Mouse (Mus musculus) right cerebral cortex, postnatal 10 days (tissue): ENCODE results near the gene Hap1.

Experiments used
- DNase-seq, 2 experiments: peaks; one replicate each; pipeline ENCODE4 v3.0.0; 2021; ENCODE audit warnings: low spot score in 2 of 2

Hap1 gene

DNA sequence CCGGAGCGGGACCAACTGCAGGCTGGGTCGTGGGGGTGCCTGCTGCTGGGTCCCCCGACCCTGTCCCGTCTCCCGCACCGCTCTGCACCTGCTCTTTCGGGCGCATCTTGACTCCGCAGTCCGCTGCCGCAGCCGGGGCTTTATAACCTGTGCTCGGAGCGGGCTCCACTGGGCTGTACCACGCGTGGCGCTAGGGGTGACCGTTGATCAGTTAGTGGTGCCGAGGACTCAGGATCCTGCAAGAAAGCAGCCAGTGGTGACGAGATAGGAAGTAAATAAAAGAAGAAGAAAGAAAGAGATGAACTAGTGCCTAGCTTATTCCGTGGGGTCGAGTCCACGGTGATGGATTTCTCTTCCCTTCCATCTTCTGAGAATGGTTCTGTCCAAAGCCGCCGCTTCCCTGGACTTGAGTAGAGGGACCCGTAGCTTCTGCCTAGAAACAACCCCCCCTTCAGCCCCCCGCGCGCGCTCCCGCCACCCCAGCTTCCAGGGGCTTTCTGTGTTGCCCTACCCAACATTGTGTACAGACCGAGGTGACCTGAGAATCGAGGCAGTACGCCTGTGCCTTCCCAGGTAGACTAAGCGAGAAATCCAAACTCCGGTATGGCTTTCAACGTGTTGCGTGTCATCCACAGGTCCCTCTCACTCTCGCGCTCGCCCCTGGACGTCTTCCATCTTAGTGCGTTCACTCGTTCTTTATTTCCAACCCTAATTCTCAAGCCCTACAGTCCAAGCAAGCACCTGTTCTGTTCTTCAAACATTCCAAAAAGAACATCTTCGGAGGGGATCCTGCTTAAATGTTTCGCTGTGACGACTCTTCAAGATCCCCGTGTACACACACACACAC lies at the start of gene Hap1:
Gene Hap1, minus strand, starts transcription at position 157 of the 847 bp plus-strand sequence.
- DNase-seq, result peak; percentile 80 to 81

DNA sequence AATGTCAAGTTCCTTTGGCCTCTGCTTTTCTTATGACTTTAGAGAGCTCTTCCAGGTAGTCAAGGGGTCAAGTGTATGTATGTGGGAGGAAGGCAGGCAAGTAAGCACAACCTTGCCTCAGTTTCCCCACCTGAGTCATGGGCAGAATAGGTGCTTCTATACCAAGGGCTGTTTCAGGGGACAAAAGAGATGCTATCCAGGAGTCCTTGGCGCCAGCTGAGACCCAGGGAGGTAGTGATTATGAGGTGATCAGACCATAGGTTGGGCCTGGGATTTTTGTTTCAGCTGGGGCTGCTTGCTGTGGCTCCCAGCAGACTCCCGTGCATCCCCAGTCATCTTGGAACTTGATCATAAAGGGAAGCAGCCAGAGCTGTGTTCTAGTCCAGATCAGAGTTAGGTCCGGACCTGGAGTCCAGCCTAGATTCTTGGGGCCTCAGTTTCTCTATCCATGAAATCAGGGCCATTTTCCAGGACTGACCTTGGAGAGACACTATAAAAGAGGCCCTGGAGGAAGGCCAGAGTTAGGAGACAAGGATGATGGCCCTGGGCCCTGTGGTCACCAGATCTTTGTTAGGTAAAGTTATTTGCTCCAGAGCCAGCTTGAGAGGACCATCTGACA lies 48.6 kb upstream of the Hap1 start:
- DNase-seq, result no peak

DNA sequence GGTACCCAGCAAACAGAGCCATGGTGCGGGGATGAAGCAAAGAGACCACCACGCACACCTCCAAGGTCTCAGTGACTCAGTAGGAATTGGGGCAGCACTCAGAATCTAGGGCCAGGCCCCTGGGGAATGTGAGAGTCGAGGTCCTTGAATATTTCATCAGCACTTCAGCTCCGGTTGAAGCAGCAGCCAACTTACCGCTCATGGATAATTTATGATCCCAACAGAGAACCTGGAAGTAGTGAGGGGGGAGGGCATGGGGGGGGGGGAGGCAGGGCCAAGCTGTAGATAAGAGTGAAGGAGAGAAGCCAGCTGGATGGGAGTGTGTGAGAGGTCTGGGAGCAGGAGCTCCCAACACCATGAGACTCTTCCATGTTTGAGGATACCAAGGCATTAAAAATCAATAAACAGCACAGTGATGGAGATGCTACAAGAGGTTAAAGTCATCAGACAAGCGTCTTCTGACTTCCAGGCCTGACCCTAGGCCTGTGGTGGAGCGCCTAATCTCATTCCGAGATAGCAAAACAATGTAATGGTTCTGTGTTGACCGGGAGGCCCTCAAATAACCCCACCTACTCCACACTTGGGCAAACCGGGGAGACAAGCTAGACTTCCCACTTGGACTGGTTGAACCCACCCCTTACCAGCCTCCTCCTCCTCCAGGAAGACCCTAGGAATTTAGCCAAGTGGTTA lies 47.7 kb upstream of the Hap1 start:
- DNase-seq, result no peak

DNA sequence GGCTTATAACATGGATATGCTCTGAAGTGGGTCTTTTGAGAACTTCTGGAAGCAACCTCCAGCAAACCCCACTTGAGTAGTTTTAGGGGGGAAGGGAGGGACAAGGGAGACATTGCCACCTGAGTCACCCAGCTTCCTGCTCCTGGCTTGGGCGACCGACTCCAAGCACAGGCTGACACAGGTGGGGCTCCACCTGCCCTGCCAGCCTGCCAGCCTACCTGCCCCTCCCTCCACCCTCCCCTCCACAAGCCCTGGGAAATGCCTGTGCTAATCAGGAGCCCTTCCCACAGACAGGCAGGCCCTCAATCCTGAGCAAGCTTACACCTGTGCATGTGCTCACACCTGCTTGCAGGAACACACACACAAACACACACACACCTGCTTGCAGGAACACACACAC lies 46.8 kb upstream of the Hap1 start:
- no peak for DNase-seq

DNA sequence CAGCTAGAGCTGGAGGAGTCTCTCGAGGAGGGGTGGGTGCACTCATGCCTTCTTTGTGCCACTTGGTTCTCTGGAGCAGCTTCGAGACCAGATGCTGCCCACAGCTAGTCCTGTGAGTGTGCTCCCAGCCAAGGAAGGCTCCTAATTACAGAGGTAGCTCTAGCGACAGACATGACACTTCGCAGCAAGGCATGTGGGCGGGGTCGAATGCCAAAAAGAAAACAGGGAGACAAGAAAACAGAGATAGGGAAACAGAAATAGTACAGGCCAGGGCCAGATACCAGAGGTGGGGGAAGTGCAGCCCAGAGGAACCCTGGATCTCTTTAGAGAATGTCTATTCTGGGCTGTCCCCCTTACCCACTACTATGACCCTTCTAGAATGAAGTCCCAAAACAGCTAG lies 46.3 kb upstream of the Hap1 start:
- DNase-seq, result no peak

DNA sequence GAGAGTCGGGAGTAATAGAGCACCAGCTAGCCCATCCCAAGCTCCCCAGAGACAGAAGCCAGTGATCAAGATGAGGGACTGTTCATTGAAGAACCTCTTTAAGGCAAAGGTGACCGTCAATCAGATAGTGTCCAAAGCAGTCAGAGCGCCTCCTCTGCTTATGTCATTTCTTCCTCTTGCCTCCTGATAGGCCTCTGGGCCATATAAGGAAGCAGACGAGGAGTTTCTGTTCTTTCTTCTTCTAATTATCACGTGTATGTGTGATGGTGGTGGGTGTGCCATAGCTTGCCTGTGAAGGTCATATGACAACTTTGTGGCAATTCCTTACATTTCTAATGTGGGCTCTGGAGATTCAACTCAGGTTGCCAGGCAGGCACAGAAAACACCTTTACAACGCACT lies 44.9 kb upstream of the Hap1 start:
- no peak for DNase-seq

DNA sequence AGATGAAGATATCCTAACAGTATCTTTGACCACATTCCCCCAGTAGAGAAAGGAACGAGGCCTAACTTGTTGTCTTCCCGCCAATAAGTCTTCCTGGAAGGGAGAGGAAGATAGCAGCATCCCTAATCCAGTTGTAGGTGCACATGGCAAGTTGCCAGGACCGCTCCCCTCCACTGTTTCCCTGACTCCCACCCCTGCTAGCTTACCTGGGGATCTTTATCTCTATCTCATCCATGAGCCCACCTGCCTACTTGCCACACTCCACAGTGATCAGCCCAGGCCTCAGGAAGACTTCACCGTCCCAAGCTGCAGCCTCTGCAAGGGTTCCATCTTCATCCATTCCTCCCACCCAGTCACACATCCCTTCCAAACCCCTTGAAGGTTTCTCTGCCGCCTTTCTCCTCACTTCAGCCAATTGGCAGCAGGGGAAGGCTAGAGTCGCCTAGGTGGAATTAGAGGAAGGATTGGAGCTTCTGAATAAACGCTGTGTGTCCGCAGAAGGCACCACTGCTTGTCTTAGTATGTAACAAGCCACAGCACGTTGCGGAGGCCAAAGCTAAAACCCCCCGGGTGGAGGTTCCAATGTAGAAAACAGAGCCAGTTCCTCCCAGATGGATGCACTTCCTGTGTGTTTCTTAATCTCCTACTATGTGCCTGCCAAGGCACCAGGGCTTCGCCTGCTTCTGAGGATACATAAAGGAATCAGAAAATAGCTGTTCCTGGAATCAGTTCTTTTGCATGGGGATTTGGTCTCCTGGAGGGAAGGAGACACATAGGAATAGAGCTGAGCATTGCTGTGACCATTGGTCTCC lies 44.0 kb upstream of the Hap1 start:
- DNase-seq, result no peak

DNA sequence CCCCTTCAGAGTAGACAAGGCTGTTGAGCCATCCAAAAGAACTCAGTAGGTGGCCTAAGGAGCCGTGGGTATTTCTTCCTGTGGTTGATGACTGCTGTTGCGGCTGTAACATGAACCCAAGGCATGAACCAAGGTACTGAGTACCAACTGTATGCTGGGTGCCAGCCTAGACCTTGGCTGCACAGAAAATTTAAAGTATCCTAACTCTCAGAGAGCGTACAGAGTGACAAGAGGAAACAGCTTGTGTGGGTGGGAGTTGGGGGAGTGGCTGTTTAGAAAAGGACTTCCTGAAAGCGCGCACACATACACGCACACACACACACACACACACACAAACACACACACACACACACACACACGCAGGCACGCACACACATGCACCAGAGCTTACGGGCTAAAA lies 43.4 kb upstream of the Hap1 start:
- no peak for DNase-seq

DNA sequence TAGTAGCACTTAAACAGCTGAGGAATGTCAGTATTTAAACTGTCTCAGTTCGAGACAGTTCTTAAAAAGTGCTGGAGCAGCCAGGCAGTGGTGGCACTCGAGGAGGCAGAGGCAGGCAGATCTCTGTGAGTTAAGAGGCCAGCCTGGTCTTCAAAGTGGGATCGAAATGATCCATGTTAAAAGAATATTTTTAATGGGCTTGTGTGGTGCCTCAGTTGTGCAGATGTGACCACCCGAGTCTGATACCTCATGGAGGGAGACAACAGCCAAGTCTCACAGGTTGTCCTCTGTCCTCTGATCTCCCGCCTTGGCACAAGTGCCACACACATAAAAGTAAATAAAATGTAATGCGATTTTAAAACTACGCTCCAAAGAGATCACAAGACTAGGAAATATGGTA lies 42.6 kb upstream of the Hap1 start:
- DNase-seq, result no peak

DNA sequence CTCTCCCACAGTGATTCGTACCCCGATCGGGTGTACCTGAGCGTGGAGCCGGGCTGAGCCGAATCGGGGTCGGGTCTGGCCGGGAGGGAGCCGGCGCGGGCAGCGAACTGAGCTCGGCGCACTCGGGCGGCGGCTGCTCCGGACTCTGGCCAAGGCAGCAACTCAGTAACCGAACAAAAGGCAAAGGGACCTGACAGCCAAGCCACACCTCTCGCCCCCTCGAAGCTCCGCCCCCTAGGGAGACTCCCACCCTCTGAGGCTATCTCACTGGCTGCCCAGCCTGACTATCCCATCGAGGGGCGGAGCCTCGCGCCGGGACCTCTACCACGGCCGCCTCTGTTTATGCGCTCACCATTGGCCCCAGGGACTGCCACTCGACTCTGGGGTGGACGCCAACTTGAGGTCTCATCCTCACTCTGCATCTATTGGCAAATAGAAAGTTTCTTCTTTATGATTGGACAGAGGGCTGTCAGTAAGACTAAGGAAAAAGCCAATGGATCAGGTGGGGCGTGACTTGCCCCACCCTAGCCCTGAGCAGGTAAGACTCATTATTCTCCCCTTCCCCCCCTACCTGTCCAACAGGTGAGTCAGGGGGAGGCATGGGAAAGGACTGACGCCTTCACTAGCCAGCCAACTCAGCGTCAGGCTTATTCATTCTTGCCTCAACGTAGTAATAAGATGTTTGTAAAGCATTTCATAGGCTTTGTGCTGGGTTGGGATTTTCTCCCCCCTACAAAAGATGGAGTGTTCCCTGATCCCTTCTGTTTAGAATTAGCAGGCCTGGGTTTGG lies 41.9 kb upstream of the Hap1 start, which contains the start of gene Jup:
Gene Jup, minus strand, starts transcription at position 164 of the 790 bp plus-strand sequence.
- peak; percentile 100 for DNase-seq

DNA sequence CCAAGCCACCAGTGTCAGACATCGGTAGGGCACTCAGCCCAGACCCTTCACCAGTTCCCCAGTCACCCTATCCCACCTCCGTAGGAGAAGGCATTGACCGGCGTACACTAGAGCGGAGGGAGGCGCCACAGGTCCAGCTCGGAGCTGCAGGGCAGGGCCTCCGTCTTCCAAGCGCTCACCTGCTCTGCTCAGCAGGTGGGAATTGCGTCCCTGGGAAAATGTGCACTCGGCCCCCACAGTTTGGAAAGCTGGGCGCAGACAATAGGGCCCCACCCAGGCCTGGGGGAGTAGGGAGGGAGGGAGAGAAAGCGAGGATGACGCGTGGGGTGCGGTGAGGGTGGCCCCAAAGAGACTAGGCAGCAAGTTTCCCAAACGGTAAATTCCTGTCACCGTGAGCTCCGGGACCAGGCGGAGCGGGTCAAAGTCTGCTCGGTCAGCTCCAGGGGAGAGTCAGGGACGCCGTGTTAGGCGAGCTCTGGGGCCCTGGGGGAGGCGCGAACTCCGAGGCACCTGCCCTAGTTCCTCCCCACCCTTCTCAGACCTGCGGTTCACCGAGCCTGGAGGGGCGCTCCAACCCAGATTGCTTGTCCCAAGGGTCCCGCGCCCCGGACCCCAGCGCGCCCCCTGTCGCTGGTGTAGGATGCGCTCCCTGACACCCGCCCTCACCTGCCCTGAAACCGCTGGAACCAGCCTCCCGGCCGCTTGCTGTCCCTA lies 41.1 kb upstream of the Hap1 start:
- DNase-seq, result peak; percentile 44 to 52

DNA sequence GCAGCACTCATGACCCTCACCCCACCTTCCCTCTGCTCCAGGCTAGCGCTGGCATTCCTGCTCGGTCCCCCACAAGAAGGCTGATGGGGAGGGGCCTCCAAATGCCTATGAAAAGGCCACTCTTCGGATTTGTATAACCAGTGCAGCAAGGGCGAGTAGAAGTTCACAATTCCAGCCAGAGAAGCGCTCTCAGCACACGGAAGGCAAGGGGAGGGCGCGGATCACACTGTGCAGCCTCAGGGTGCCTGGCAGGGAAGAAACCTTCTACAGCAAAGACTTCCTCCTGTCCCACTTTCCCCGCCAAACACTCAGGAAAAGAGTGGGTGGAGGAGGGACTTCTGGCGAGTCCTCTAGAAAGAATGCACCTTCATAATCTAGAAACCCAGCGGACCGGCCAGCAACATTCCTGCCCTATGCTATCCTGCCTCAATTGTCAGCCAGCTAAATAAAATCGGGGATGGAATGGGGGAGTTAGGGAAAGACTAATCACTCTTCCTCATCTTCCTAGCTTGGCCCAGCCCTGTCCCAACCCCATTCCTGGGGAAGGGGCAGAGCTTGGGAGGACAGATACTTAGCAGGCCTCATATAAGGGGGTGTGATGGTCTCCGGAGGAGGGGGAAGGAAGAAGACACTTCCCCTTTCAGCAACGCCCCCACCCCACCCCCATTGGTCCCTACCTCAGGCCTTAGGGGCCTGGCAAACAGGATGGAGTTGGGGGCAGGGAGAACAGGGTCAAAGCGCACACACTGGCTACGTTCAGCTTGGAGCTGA lies 40.1 kb upstream of the Hap1 start:
- DNase-seq, result peak in 1 of 2 experiments; percentile 55

DNA sequence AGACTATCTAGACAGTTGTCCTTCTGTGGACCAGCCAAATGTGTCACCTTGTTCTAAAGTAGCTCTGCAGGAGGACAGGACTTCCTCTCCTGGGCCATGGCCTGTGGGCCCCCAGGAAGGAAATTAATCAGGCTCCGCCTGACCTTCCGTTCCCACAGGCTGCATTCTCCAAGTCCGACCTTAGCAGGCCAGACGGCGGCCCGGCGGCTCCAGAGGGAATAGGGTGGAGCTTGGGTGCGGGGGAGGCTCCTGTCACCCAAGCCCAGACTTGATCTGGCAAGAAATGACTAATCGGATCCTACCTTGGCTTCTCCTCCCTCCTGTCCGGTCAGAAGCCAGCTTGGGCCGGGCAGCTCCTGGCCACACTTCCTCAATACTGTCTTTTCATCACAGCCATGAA lies 39.3 kb upstream of the Hap1 start:
- no peak for DNase-seq

DNA sequence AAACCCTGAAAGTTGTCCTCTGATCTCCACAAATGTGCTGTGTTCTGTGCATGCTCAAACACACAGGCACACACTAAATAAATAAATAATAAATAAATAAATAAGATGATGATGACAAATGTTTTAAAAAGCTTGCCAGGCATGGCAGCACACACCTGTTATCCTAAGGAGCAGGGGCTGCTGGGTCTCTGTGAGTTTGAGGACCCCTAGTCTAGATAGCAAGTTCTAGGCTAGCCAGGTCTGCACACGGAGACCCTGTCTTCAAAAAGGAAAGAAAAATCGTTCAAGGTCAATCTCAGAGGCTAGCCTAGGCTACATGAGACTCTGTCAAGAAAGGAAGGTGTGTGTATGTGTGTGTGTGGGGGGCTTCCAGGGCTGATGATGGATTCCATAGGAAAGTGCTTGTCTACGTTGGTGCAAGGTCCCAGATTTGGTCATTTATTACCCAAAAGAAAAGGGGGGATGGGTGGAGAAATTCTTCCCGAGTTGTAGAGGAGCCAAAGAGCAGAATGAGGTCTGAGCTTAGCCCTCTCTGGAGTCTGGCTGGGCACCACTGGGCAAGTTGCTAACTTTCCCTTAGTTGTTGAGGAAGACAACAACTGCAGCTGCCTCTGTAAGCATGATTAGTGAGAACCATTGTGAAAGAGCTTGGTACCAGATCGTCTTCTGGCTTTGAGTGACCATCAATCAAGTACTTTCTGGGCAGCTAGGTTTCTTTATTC lies 38.6 kb upstream of the Hap1 start:
- DNase-seq, result no peak

DNA sequence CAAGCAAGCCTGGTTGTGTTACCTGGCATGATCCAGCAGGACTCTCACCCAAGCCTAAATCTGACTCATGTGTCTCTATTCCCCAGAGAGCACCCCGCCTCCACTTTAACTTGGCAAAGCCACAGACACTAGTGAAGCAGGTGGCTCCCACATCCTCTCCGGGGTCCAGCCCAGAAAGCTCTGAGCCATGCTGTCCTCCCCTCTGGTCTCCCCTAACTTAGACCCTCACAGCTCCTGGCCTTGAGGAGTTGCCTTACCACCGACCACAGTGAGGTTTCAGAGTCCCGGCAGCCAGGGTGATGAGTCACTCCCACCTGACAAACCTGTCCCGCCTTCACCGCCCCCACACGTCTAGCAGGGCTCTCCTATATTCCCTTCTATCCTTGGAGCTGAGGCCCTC lies 37.8 kb upstream of the Hap1 start:
- peak in 1 of 2 experiments; percentile 25 for DNase-seq

DNA sequence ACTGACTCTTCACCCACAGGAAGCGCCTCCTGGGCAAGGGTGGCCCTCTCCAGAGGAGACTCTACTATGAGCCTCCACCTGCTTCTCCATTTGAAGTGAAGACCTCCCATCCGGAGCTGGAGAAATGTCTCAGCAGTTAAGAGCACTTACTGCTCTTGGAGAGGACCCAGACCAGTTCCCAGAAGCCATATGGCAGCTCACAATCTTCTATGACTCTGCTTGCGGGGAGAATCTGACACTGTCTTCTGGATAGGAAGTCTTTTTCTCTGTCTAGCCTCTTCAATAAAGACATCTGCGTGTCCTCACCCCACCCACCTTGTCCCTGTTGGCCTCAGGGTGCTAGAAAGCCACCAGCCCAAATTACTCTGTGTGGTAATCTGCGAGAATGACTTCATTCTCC lies 37.0 kb upstream of the Hap1 start:
- no peak for DNase-seq

DNA sequence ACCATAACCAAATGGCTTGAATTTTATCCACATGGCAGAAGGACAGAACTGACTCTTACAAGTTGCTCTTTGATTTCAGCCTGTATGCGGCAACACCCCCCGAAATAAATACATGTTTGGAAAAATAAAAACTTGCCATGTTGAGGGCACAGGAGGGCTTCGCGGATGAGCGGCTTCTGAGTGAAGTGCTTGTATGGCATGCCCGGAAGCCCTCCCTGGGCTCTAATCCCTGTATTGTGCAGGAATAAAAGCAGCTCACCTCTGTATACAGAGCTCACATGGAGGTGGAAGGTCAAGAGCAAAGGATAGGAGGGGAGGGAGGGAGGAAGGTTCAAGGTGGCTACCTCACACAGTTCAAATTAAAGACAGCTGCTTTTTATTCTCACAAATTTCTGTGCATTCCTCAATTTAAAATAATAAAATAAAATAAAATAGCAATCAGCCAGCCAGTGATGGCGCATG lies 36.0 kb upstream of the Hap1 start:
- no peak for DNase-seq

DNA sequence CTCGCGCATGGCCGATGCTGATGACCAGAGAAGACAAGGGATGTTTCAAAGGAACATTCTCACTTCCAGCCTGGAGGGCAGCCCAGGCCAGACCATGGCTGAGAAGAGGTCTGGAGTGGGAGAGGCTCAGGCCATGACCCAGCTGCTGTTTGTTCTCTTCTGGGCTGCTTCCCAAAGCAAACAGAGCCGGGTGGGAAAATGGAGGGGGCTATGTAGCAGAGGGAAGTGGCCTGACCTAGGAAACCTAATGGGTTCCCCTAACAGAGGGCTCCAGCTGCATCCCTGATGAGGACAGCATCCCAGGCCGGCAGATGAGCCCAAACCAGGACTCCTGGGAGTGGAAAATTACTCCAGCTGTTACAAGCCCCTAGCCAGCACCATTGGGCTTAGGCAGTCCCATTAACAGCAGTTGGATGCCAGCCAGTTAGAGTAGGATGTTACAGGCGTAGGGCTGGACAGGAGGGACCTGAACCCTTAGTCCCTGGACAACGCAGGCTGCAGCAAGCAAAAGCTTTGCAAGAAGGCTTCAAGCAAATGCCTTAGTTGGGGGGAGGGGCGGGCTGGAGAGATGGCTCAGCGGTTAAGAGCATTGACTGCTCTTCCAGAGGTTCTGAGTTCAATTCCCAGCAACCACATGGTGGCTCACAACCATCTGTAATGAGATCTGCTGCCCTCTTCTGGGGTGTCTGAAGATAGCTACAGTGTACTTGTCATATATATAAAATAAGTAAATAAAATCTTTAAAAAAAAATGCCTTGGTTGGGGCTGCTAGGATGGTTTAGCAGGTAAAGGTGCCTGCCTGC lies 35.4 kb upstream of the Hap1 start:
- no peak for DNase-seq
